Mouse (Mus musculus): ENCODE measurements around the gene Tmem229a. TPM values are rescaled to one million over a fixed set of nuclear protein-coding genes. Genes with fewer than 3 reads are reported as not detected.

The Tmem229a gene
- polyA plus RNA-seq, 1 experiment = not detected

DNA sequence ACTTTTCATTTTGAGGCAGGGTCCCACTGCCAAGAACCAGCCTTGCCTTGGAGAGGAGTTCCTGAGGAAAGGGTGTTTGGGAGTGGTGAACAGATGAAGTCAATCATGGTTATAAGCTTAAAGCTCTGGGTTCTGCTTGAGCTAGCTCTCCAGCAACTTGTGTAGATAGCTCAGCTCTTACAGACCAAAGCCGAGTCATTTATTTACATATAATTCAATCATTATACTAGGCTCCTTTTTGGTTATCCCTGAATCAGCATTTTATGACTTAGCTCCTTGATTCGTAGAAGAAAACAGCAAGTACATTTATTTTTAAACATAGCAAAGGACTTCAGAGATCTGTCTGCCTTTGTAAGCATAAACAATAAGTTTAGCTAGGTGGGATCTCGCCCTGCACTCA is 51.0 kb downstream of the Tmem229a start:
- TF ChIP-seq TAL1 (IDR thresholded peaks at IDR 0.05; ENCODE audit: low read length) (no peak), GATA1 (IDR thresholded peaks at IDR 0.05; ENCODE audit: low read length) (no peak)
- Histone ChIP-seq H3K27me3 (ENCODE audit: control insufficient read depth) (no peaks in the 10 kb centered on the region), H3K36me3 (ENCODE audit: control insufficient read depth) (no peaks in the 10 kb centered on the region), H3K4me3 (replicated peaks) (no peak overlapping the region), H3K4me1 (ENCODE audit: control insufficient read depth) (no peaks in the 10 kb centered on the region), H3K9me3 (ENCODE audit: control insufficient read depth, low read length) (no peaks in the 10 kb centered on the region)

Other genes starting within 250 kb of the Tmem229a start
- gene Hyal6, start 223.1 kb downstream of the Tmem229a start, polyA plus RNA-seq (2012) = not detected in 2 replicates
- not detected in 2 replicates for gene Hyal4, start 208.0 kb downstream of the Tmem229a start, polyA plus RNA-seq (2012)
- not detected in 2 replicates for gene Spam1, start 165.1 kb downstream of the Tmem229a start, polyA plus RNA-seq (2012)
- gene Hyal5, start 98.3 kb downstream of the Tmem229a start, polyA plus RNA-seq (2012) = not detected in 2 replicates